Mouse (Mus musculus): ENCODE measurements at regions not wholly inside any gene's neighbourhood (a gene's known extent, or its start where the extent isn't known, plus 50 kb on each side); places are given as distances from the start of the nearest gene placed in this dataset.

DNA sequence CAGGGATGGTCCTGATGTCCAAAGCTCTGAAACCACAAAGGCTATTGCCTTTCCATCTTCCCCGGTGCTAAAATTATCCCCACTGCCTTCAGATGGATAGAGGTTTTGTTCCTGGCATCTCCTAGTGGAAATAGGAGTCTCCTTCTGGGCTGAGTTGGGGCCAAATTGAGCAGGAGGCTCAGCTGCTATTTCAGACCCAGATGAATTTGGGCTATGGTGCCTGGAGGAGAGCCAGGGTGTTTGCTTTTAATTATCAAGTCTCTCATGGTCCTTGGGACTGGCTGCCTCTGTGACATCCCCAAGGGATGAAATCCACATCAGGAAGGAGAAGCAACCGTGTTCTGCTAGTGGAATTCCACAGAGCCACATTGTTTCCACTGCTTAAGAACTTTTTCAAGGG, 207.3 kb downstream of the Ifng start:
- Histone ChIP-seq H3K27ac (ENCODE audit: insufficient read depth, low read depth) (no peak overlapping the region), H3K36me3 (replicated peaks in 1 of 2; ENCODE audit: control insufficient read depth in 1 of 2, insufficient read depth in 1 of 2, low read length in 1 of 2) (no peaks in the 10 kb centered on the region), H3K9ac (ENCODE audit: insufficient read depth, low read depth) (no peak overlapping the region), H3K4me2 (ENCODE audit: insufficient read depth, low read depth, poor library complexity, severe bottlenecking) (no peak overlapping the region), H3K9me3 (replicated peaks; ENCODE audit: low read length) (no peaks in the 10 kb centered on the region), H3K4me1 (ENCODE audit: control insufficient read depth in 1 of 2, insufficient read depth in 2 of 2) (peaks cover 2 to 5% of the 10 kb centered on the region in 2 experiments; a peak in 2 of 4 replicates), H3K27me3 (replicated peaks) (no peaks in the 10 kb centered on the region), H3K4me3 (replicated peaks in 1 of 3; ENCODE audit: low read depth in 2 of 3, low read length in 2 of 3, poor library complexity in 1 of 3) (no peak overlapping the region), H3K79me2 (replicated peaks; ENCODE audit: control insufficient read depth, extremely low read depth, insufficient read depth, poor library complexity, severe bottlenecking) (no peaks in the 10 kb centered on the region)
- DNase-seq (ENCODE audit: extremely low read depth), result no peak
- no peak for TF ChIP-seq TCF12 (IDR thresholded peaks at IDR 0.05; ENCODE audit: low read depth, low read length)
- TF ChIP-seq ZNF384 (IDR thresholded peaks at IDR 0.05; ENCODE audit: low read depth, low read length), result no peak
- no peak for TF ChIP-seq KAT2A (IDR thresholded peaks at IDR 0.05; ENCODE audit: insufficient replicate concordance, low read length)
- TF ChIP-seq MEF2A (IDR thresholded peaks at IDR 0.05; ENCODE audit: borderline replicate concordance, low read depth, low read length), result no peak
- no peak for TF ChIP-seq HCFC1 (IDR thresholded peaks at IDR 0.05; ENCODE audit: low read depth, low read length)
- TF ChIP-seq ZC3H11A (IDR thresholded peaks at IDR 0.05; ENCODE audit: low read depth, low read length), result no peak
- no peak for TF ChIP-seq PAX5 (IDR thresholded peaks at IDR 0.05; ENCODE audit: low read length)
- TF ChIP-seq CHD1 (IDR thresholded peaks at IDR 0.05; ENCODE audit: low read depth, low read length), result no peak
- TF ChIP-seq TBP (conservative IDR thresholded peaks at IDR 0.05; ENCODE audit: low read depth, low read length), result no peak
- TF ChIP-seq CTCF (conservative IDR thresholded peaks at IDR 0.05 in 1 of 2, IDR thresholded peaks at IDR 0.05 in 1 of 2; ENCODE audit: low read depth in 2 of 2, low read length in 2 of 2), result no peak
- TF ChIP-seq MYC (IDR thresholded peaks at IDR 0.05; ENCODE audit: low read depth, low read length), result no peak
- TF ChIP-seq SMC3 (IDR thresholded peaks at IDR 0.05; ENCODE audit: low read depth, low read length), result no peak
- no peak for TF ChIP-seq NRF1 (IDR thresholded peaks at IDR 0.05; ENCODE audit: low read depth, low read length)
- no peak for TF ChIP-seq BHLHE40 (IDR thresholded peaks at IDR 0.05; ENCODE audit: low read depth, low read length)
- no peak for TF ChIP-seq JUND (conservative IDR thresholded peaks at IDR 0.05; ENCODE audit: low read depth, low read length)
- TF ChIP-seq SIN3A (IDR thresholded peaks at IDR 0.05; ENCODE audit: low read length), result no peak
- no peak for TF ChIP-seq USF2 (conservative IDR thresholded peaks at IDR 0.05; ENCODE audit: low read depth, low read length)
- in situ Hi-C loops (cut with MboI; ENCODE audit: low pct_ligation_motif_present, low pct_unique_long_range_greater_than_20kb, low sequenced_read_pairs) (no loop called here), dilution Hi-C loops (cut with MboI; ENCODE audit: extremely low pct_ligation_motif_present, extremely low pct_unique_long_range_greater_than_20kb, low sequenced_read_pairs) (no loop called here)

DNA sequence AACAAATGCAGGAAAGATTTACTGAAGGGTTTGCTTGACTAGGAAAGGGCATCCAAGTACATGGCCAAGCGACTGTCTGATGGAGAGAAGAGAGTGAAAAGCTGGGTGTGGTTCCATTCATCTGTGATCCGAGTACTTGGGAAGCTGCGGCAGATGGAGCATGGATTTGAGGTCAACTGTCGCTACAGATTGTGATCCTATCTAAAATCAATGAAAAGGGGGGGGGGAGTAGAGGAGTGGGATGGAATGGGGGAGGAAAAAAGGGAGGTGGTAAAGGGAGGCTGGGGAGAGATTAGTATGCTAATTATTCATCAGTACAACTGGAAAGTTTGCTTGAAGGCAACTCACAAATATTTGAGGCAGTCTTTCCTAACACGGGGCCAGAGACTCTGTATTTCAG, 213.4 kb downstream of the Dyrk2 start:
- H3K4me3 ChIP-seq (replicated peaks in 1 of 3; ENCODE audit: low read depth in 2 of 3, low read length in 2 of 3, poor library complexity in 1 of 3), result no peak overlapping the region
- H3K4me2 ChIP-seq (ENCODE audit: insufficient read depth, low read depth, poor library complexity, severe bottlenecking), result no peak overlapping the region
- H3K4me1 ChIP-seq (ENCODE audit: control insufficient read depth in 1 of 2, insufficient read depth in 2 of 2), result peaks cover 0 to 6% of the 10 kb centered on the region in 2 experiments; a peak in 2 of 4 replicates
- no peak overlapping the region for H3K9ac ChIP-seq (ENCODE audit: insufficient read depth, low read depth)
- H3K79me2 ChIP-seq (replicated peaks; ENCODE audit: control insufficient read depth, extremely low read depth, insufficient read depth, poor library complexity, severe bottlenecking), result no peaks in the 10 kb centered on the region
- TF ChIP-seq SMC3 (IDR thresholded peaks at IDR 0.05; ENCODE audit: low read depth, low read length) (no peak), CHD2 (IDR thresholded peaks at IDR 0.05; ENCODE audit: low read length) (no peak), IRF4 (IDR thresholded peaks at IDR 0.05; ENCODE audit: low read depth, low read length) (no peak), MEF2A (IDR thresholded peaks at IDR 0.05; ENCODE audit: borderline replicate concordance, low read depth, low read length) (no peak), CHD1 (IDR thresholded peaks at IDR 0.05; ENCODE audit: low read depth, low read length) (no peak), RCOR1 (conservative IDR thresholded peaks at IDR 0.05; ENCODE audit: low read depth, low read length) (no peak), EP300 (IDR thresholded peaks at IDR 0.05; ENCODE audit: low read length) (no peak), GABPA (IDR thresholded peaks at IDR 0.05; ENCODE audit: insufficient replicate concordance, low read depth, low read length) (no peak), ETS1 (conservative IDR thresholded peaks at IDR 0.05; ENCODE audit: low read depth, low read length) (no peak), ZMIZ1 (IDR thresholded peaks at IDR 0.05; ENCODE audit: low read depth, low read length) (no peak), SIN3A (IDR thresholded peaks at IDR 0.05; ENCODE audit: low read length) (no peak), MAX (IDR thresholded peaks at IDR 0.05; ENCODE audit: low read length) (no peak), HCFC1 (IDR thresholded peaks at IDR 0.05; ENCODE audit: low read depth, low read length) (no peak), PAX5 (IDR thresholded peaks at IDR 0.05; ENCODE audit: low read length) (no peak), TCF12 (IDR thresholded peaks at IDR 0.05; ENCODE audit: low read depth, low read length) (no peak), BHLHE40 (IDR thresholded peaks at IDR 0.05; ENCODE audit: low read depth, low read length) (no peak), CTCF (conservative IDR thresholded peaks at IDR 0.05 in 1 of 2, IDR thresholded peaks at IDR 0.05 in 1 of 2; ENCODE audit: low read depth in 2 of 2, low read length in 2 of 2) (no peak)
- DNase-seq (ENCODE audit: extremely low read depth), result no peak
- H3K27me3 ChIP-seq (replicated peaks), result peaks cover 1% of the 10 kb centered on the region
- no peaks in the 10 kb centered on the region for H3K36me3 ChIP-seq (replicated peaks in 1 of 2; ENCODE audit: control insufficient read depth in 1 of 2, insufficient read depth in 1 of 2, low read length in 1 of 2)
- dilution Hi-C loops (cut with MboI; ENCODE audit: extremely low pct_ligation_motif_present, extremely low pct_unique_long_range_greater_than_20kb, low sequenced_read_pairs) (no loop called here), in situ Hi-C loops (cut with MboI; ENCODE audit: low pct_ligation_motif_present, low pct_unique_long_range_greater_than_20kb, low sequenced_read_pairs) (no loop called here)
- no peaks in the 10 kb centered on the region for H3K9me3 ChIP-seq (replicated peaks; ENCODE audit: low read length)
- no peak overlapping the region for H3K27ac ChIP-seq (ENCODE audit: insufficient read depth, low read depth)
